Mouse (Mus musculus) forebrain, embryonic 13.5 days (tissue): ENCODE data around the gene Ssh2. TPM values are rescaled to one million over a fixed set of nuclear protein-coding genes. Genes with fewer than 3 reads are reported as not detected.

Experiments
- ATAC-seq: fragments of 200-750 bp; cut with Nextera tagmentation; 2 replicates; pipeline ENCODE4 v1.8.0; 2017
- H3K27ac ChIP-seq: fragments of 300-500 bp; sonication (generic); 2 replicates; pipeline ENCODE4 v1.5.1; 2015; ENCODE audit warnings: inconsistent platforms, mild to moderate bottlenecking, moderate library complexity
- H3K27me3 ChIP-seq: fragments of 300-500 bp; sonication (generic); 2 replicates; pipeline ENCODE4 v1.6.1; 2015; ENCODE audit warnings: mild to moderate bottlenecking, inconsistent platforms
- H3K36me3 ChIP-seq: fragments of 300-500 bp; sonication (generic); 2 replicates; pipeline ENCODE4 v1.6.1; 2015; ENCODE audit warnings: mild to moderate bottlenecking, inconsistent platforms; ENCODE audit not compliant: poor library complexity, severe bottlenecking
- H3K4me1 ChIP-seq: fragments of 300-500 bp; sonication (generic); 2 replicates; pipeline ENCODE4 v1.6.1; 2015; ENCODE audit warnings: inconsistent platforms
- H3K4me2 ChIP-seq: fragments of 300-500 bp; sonication (generic); 2 replicates; pipeline ENCODE4 v1.6.1; 2015; ENCODE audit warnings: inconsistent platforms, mild to moderate bottlenecking, moderate library complexity
- H3K4me3 ChIP-seq: fragments of 300-500 bp; sonication (generic); 2 replicates; pipeline ENCODE4 v1.5.1; 2015; ENCODE audit warnings: mild to moderate bottlenecking, inconsistent platforms
- H3K9ac ChIP-seq: fragments of 300-500 bp; sonication (generic); 2 replicates; pipeline ENCODE4 v1.6.1; 2015; ENCODE audit warnings: mild to moderate bottlenecking, inconsistent platforms
- H3K9me3 ChIP-seq: fragments of 300-500 bp; sonication (generic); replicated peaks from 2 replicates; pipeline ENCODE4 v1.6.1; 2016; ENCODE audit warnings: inconsistent platforms
- WGBS: fragments of 180-500 bp; shearing (Covaris S2); methylation state at CpG from one replicate; pipeline ENCODE4 v1.1.7; 2015; 5-methylcytosine and 5-hydroxymethylcytosine counted together
- polyA plus RNA-seq: library from polyadenylated mRNA; unstranded; fragments of >200 nt; fragmentation: Nextera tagmentation; extraction: Ambion mirVana; gene quantifications from 2 replicates; pipeline ENCODE4 v1.2.1, GENCODE M21; 2015

The Ssh2 gene
- 13.9 and 16.6 TPM in 2 replicates for polyA plus RNA-seq

DNA sequence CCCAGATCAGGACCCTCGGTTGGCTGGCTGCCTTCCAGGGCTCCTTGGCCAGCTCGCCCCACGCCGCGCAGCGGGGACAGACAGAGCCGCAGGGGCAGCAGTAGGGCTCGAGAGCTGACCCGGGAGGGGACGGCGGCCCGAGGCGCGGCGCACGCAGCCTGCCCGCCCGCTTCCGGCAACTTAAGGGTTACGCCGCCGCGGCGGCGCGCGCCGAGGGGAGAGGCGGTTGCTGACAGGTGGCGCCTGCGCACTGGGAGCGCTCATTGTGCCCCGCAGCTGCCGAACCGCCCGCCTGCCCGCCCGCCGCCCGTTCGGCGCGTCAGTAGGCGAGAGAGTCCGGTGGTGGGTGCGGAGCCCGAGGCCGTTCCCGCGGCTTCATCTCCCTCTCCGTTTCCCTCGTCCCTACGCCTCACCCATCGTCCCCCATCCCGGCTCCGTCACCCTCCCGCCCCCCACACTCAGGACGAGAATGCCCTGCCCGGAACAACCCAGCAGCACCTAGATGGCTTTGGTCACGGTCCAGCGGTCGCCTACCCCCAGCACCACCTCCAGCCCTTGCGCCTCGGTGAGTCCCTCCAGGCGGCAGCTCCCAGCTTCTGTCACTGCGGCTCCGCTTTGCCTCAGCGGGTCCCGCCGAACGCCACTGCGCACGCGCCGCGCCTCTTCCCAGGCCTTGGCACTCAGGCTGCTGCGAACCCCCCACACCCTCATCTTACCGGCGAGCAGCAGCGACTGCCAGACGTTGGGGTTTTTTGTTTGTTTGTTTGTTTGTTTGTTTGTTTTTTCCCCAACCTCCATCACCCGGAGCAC is at the start of gene Ssh2:
Gene Ssh2, plus strand, starts transcription at position 337 of the 810 bp plus-strand sequence.
- Histone ChIP-seq H3K9ac (peak within 1 kb of the TSS; percentile 95), H3K4me2 (peak within 1 kb of the TSS; percentile 83), H3K4me1 (peaks cover 31% of the 10 kb centered on the region), H3K27ac (peak within 1 kb of the TSS; percentile 99), H3K9me3 (no peaks in the 10 kb centered on the region), H3K4me3 (peak within 1 kb of the TSS; percentile 84), H3K27me3 (no peaks in the 10 kb centered on the region), H3K36me3 (no peaks in the 10 kb centered on the region)
- peak; percentile 93 for ATAC-seq
- WGBS: under 1% methylated on average over 68 of the region's 82 CpGs

DNA sequence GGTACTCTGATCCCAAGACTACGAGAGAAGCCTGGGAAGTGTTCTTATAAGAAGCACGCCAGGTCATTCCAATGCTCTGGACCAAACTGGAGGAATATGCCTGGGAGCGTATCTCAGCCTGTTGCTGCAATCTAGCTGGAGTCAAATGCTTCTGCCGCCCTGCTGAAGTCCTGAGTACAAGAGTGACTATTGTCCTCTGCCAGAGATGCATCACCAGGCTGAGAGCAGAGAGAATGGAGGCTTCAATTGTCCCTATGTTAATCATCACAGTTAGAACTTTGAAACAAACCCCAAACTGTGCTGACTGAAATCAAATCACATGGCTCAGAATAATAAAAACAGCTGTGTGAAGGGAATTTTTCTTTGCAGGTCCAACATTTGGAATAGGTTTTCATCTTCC is 42.4 kb upstream of the Ssh2 start:
- H3K9me3 ChIP-seq: no peaks in the 10 kb centered on the region
- no peak overlapping the region for H3K4me2 ChIP-seq
- no peak overlapping the region for H3K9ac ChIP-seq
- ATAC-seq: no peak
- H3K4me1 ChIP-seq: no peaks in the 10 kb centered on the region; the same call in 1 of the 2 replicates
- no peaks in the 10 kb centered on the region for H3K36me3 ChIP-seq
- WGBS: 55% methylated on average over 4 of the region's 4 CpGs
- no peak overlapping the region for H3K27ac ChIP-seq
- no peaks in the 10 kb centered on the region for H3K27me3 ChIP-seq
- H3K4me3 ChIP-seq: no peak overlapping the region

DNA sequence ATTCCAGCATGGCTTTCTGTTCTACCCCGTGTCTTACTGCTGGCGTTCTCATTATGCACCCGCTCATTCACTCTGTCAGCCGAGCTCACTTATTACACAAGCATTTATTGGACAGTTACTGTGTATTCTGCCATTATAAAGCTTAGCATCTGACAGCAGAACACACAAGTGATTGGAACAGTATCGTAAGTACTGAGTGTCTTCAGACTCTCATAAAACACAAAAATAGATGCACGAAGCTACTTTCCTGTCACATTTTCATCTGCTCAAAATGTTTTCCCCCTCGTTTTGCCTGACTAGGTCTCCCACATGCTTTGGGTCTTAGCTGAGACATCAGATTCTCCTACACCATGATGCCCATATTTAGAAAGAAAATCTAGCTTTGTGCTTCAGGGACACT is 41.6 kb upstream of the Ssh2 start:
- Histone ChIP-seq H3K9me3 (no peaks in the 10 kb centered on the region), H3K36me3 (no peaks in the 10 kb centered on the region), H3K27ac (no peak overlapping the region), H3K4me3 (no peak overlapping the region), H3K27me3 (no peaks in the 10 kb centered on the region), H3K4me2 (no peak overlapping the region), H3K4me1 (no peaks in the 10 kb centered on the region; the same call in 1 of the 2 replicates), H3K9ac (no peak overlapping the region)
- WGBS: 58% methylated on average over 7 of the region's 7 CpGs
- no peak for ATAC-seq

DNA sequence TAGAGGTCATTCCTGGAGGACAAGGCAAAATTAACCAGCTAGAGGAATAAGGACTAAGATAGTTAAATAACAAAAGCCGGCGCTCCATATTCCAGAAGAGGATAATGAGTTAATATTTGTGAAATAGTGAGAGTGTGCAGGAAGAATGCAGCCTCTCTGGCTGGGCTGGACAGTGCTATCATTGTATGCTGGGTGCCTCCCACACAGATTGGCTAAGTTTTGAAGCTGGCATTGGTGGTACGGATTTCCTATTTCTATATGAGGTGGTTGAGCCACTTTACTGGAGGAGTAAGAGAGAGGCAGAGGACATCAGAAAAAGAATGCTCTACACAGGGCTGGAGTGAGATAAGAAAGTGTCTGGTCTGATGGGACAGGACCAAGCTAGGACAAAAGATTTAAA is 36.3 kb upstream of the Ssh2 start:
- Histone ChIP-seq H3K27me3 (no peaks in the 10 kb centered on the region), H3K4me1 (peaks cover 23% of the 10 kb centered on the region), H3K27ac (no peak overlapping the region), H3K4me3 (no peak overlapping the region), H3K36me3 (no peaks in the 10 kb centered on the region), H3K9me3 (no peaks in the 10 kb centered on the region), H3K4me2 (no peak overlapping the region), H3K9ac (no peak overlapping the region)
- no peak for ATAC-seq
- 94% methylated on average over 3 of the region's 3 CpGs for WGBS

DNA sequence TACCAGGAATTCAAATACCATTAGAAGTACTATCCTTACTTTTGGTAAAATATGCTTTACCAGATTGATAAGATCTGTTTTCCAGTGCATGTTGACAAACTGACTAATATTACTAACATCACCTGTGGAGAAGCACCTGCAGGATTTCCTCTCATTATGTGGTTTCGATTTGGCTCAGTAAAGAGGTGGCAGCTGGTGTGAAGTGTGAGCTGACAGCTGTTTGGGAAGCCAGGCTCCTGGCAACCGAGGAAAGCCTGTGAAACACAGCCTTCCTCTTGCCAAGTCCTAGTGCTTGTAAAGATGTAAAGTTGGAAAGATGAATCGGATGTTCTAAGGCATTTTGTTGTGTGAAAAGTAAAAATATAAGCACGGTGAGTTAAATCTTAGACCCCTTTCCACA is 35.2 kb upstream of the Ssh2 start:
- WGBS: 45% methylated on average over 4 of the region's 4 CpGs
- peak; percentile 41; the same call in 1 of the 2 replicates for ATAC-seq
- Histone ChIP-seq H3K27ac (no peak overlapping the region), H3K4me2 (no peak overlapping the region), H3K9ac (no peak overlapping the region), H3K36me3 (no peaks in the 10 kb centered on the region), H3K9me3 (no peaks in the 10 kb centered on the region), H3K4me3 (no peak overlapping the region), H3K27me3 (no peaks in the 10 kb centered on the region), H3K4me1 (peaks cover 23% of the 10 kb centered on the region)

DNA sequence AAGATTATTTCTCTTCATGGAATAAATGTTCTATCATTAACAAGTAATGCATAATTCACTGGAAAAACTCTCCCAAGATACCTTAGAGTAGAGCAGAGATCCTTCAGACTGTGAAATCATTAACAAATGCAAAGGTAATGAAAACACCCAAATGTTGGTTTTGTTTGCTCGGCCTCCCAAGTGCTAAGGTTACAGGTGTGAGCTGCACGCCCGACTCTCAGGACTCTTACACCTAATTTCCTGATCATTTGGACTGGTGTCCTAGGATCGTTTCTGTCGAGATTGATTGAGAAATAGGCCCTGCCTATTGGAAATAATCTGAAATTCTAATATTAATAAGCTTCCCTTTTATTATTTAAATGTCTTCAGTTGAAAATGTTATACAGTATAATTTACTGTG is 34.6 kb upstream of the Ssh2 start:
- 78% methylated on average over 5 of the region's 5 CpGs for WGBS
- H3K27ac ChIP-seq: no peak overlapping the region
- H3K9ac ChIP-seq: no peak overlapping the region
- H3K9me3 ChIP-seq: no peaks in the 10 kb centered on the region
- no peak for ATAC-seq
- no peaks in the 10 kb centered on the region for H3K27me3 ChIP-seq
- no peak overlapping the region for H3K4me2 ChIP-seq
- no peak overlapping the region for H3K4me3 ChIP-seq
- H3K4me1 ChIP-seq: peaks cover 23% of the 10 kb centered on the region
- H3K36me3 ChIP-seq: no peaks in the 10 kb centered on the region

DNA sequence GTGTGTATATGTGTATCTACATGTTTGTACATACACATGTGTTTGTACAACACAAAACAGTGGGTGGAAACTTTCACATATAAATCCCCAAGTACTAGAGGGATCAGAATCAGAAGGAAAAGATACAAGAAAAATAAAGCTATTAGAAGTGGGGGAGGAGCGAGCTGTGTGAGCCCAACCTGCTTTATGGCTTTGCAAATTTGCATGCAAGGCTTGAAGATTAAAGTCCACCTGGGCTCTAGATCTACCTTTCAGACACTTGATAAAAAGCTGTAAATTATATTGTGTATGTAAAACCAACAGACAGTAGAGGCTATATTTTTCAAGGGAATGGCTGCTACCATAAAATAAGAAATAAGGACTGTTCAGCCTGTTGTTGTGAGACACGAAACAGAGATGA is 34.0 kb upstream of the Ssh2 start:
- 73% methylated on average over 2 of the region's 2 CpGs for WGBS
- no peak for ATAC-seq
- Histone ChIP-seq H3K27ac (no peak overlapping the region), H3K4me2 (no peak overlapping the region), H3K9ac (no peak overlapping the region), H3K4me3 (no peak overlapping the region), H3K36me3 (no peaks in the 10 kb centered on the region), H3K27me3 (no peaks in the 10 kb centered on the region), H3K4me1 (peaks cover 23% of the 10 kb centered on the region), H3K9me3 (no peaks in the 10 kb centered on the region)

DNA sequence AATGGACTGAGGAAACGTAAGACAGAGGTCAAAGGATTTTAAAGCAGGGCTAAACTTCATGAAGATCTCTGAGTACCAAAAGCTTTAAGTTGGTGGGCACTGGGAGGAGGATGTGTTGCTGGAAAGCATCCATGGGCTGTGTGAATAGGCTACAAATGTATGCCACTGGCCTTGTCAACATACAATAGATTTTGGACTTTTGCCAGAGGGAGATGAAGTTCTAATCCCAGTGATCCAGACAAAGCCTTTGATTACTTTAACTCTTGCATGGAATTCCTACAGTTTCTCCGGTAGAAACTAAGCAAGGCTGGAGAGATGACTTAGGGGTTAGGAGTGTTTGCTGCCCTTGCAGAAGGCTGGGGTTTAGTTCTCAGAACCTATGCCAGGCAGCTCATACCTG is 33.5 kb upstream of the Ssh2 start:
- no peak overlapping the region for H3K4me2 ChIP-seq
- H3K9ac ChIP-seq: no peak overlapping the region
- peaks cover 23% of the 10 kb centered on the region for H3K4me1 ChIP-seq
- H3K9me3 ChIP-seq: no peaks in the 10 kb centered on the region
- H3K4me3 ChIP-seq: no peak overlapping the region
- WGBS: 17% methylated on average over 2 of the region's 2 CpGs
- no peak overlapping the region for H3K27ac ChIP-seq
- ATAC-seq: no peak
- H3K36me3 ChIP-seq: no peaks in the 10 kb centered on the region
- no peaks in the 10 kb centered on the region for H3K27me3 ChIP-seq

DNA sequence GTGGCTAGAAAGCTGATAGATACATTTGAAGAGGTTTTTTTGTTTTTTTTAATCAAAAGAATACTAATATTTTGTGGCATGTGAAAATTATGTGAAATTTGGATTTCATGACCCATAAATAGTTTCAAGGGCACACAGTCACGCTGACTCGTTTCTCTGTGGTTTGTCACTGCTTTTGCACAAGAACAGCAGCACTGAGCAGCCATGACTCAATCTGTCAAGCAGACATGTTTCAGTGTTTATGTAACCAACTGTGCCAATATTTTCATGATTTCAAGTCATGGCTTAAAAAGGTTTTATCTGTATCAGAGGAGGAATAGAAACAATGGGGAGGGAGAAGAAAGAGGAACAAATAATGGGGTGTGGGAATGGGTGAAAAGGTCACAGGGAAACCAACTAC is 31.2 kb upstream of the Ssh2 start:
- WGBS: 65% methylated on average over 2 of the region's 2 CpGs
- H3K27ac ChIP-seq: no peak overlapping the region
- H3K9me3 ChIP-seq: no peaks in the 10 kb centered on the region
- no peak overlapping the region for H3K4me3 ChIP-seq
- H3K27me3 ChIP-seq: 0 out of 2 replicates have a peak, but pooled peaks cover 3% of the 10 kb centered on the region
- H3K4me2 ChIP-seq: no peak overlapping the region
- no peaks in the 10 kb centered on the region for H3K36me3 ChIP-seq
- ATAC-seq: no peak
- no peak overlapping the region for H3K9ac ChIP-seq
- peaks cover 23% of the 10 kb centered on the region for H3K4me1 ChIP-seq

DNA sequence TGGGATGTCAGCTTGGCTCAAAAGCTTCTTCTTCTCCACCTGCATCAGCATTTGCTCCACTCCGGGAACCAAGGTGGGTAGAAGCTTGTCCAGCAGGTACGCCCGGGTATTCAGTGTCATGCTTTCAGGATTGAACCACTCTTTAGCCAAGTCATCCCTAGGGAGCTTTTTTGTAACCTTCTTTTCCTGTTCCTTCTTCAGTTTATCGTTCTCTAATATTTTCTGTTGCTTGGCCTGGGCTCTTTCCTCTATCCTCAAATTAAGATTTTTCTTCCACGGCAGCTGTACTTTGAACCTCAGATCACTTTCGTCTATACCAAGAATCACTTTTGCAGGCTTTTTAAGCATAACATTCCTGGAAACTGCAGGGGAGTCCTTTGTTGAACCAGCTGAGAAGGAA is 27.2 kb upstream of the Ssh2 start, which contains the start of gene Efcab5:
Gene Efcab5, minus strand, starts transcription at position 101 of the 400 bp plus-strand sequence.
- WGBS: 85% methylated on average over 6 of the region's 6 CpGs
- ATAC-seq: no peak
- no peaks in the 10 kb centered on the region for H3K9me3 ChIP-seq
- 0 out of 2 replicates have a peak, but pooled peaks cover 3% of the 10 kb centered on the region for H3K27me3 ChIP-seq
- H3K27ac ChIP-seq: no peak within 1 kb of the TSS
- H3K36me3 ChIP-seq: no peaks in the 10 kb centered on the region
- no peak within 1 kb of the TSS for H3K9ac ChIP-seq
- no peak within 1 kb of the TSS for H3K4me3 ChIP-seq
- H3K4me1 ChIP-seq: peaks cover 7% of the 10 kb centered on the region
- H3K4me2 ChIP-seq: no peak within 1 kb of the TSS

DNA sequence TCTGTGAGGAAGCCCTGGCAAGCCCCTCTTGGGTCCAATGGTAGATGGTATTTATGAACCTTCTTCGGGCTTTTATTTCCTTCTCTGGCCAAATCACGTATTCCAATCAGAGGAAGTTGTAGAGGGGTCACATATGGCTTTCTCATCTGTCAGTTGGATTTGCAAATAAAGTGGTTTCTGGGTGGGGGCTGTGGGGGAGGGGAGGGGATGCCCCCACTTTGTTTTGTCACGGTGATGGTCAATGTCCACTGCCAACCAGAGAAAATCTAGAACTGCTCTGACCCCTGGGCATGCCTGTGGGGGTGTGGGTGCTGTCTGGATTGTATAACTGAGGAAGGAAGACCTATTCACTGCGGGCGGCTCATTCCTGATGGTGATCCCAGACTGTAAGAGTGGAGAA is 22.7 kb upstream of the Ssh2 start:
- 0 out of 2 replicates have a peak, but pooled peaks cover 6% of the 10 kb centered on the region for H3K27me3 ChIP-seq
- H3K9me3 ChIP-seq: no peaks in the 10 kb centered on the region
- H3K4me1 ChIP-seq: peaks cover 24% of the 10 kb centered on the region
- no peak for ATAC-seq
- no peaks in the 10 kb centered on the region for H3K36me3 ChIP-seq
- 55% methylated on average over 5 of the region's 5 CpGs for WGBS
- peak overlapping the region; percentile 25; the same call in 1 of the 2 replicates for H3K4me2 ChIP-seq
- H3K4me3 ChIP-seq: no peak overlapping the region
- H3K27ac ChIP-seq: no peak overlapping the region
- no peak overlapping the region for H3K9ac ChIP-seq

DNA sequence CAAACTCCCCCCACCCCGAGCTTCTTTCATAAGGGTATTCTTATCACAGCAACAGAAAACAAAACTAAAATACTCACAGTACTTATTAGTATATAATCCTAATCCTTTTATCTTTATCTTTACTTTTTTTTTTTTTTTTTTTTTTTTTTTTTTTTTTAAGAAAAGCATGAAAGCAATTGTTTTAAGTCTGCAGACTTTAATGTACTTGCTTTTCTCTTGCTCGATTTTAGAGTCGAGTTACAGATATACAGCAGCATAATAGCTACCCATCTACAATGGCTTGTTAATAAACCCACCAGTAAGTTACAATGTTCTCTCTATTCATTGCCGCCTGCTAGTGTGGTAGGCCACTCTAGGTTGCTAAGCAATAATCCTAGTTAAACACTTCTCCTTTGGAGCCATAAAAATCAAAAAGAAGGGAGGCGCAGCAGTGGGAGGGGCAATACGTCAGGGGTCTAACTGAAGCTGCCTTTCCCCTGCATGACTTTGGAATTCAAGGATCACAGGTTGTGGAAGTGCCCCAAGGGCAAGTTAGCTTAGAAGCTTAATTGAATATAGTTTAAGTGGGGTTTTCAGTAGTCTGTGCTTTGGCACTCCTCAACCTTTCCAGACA is 22.0 kb upstream of the Ssh2 start:
- WGBS: 6% methylated on average over 6 of the region's 6 CpGs
- peak; percentile 21; the same call in 1 of the 2 replicates for ATAC-seq

More for the DNA sequence above, 22.0 kb upstream of the Ssh2 start:
- Histone ChIP-seq H3K4me2 (peak overlapping the region; percentile 25), H3K9ac (peak overlapping the region; percentile 26; the same call in 1 of the 2 replicates), H3K27me3 (0 out of 2 replicates have a peak, but pooled peaks cover 2% of the 10 kb centered on the region), H3K27ac (no peak overlapping the region), H3K36me3 (no peaks in the 10 kb centered on the region), H3K9me3 (no peaks in the 10 kb centered on the region), H3K4me3 (no peak overlapping the region), H3K4me1 (peaks cover 24% of the 10 kb centered on the region)
